Mouse (Mus musculus) embryonic facial prominence, embryonic 11.5 days (tissue): ENCODE results near the gene Zfp780b. TPM values are rescaled to one million over a fixed set of nuclear protein-coding genes. Genes with fewer than 3 reads are reported as not detected.
"Not testable (repeated sequence)": the region's sequence is repeated elsewhere in the genome, so short reads cannot be mapped to it uniquely, and the experiment has no call there.

Source experiments
- ATAC-seq: fragments of 200-750 bp; cut with Nextera tagmentation; replicated peaks from 2 replicates; pipeline ENCODE4 v1.8.0; 2017; ENCODE audit warnings: low read depth; ENCODE audit not compliant: insufficient number of reproducible peaks, low FRiP score, low TSS enrichment
- DNase-seq: peaks from one replicate; pipeline ENCODE4 v3.0.0-alpha.2; 2015; ENCODE audit warnings: low spot score
- H3K27ac ChIP-seq: fragments of 300-500 bp; sonication (generic); replicated peaks from 2 replicates; pipeline ENCODE4 v1.5.1; 2014; ENCODE audit warnings: mild to moderate bottlenecking, low read depth, low read length, control low read depth
- H3K27me3 ChIP-seq: fragments of 300-500 bp; sonication (generic); 2 replicates; pipeline ENCODE4 v1.6.1; 2014; ENCODE audit warnings: mild to moderate bottlenecking, low read length, moderate library complexity, mixed read lengths; ENCODE audit not compliant: control insufficient read depth, insufficient read depth
- H3K36me3 ChIP-seq: fragments of 300-500 bp; sonication (generic); replicated peaks from 2 replicates; pipeline ENCODE4 v1.6.1; 2014; ENCODE audit warnings: low read depth, mild to moderate bottlenecking, low read length, moderate library complexity, mixed read lengths; ENCODE audit not compliant: control insufficient read depth, insufficient read depth
- H3K4me1 ChIP-seq: fragments of 300-500 bp; sonication (generic); 2 replicates; pipeline ENCODE4 v1.6.1; 2014; ENCODE audit warnings: low read length, mixed read lengths; ENCODE audit not compliant: control insufficient read depth, insufficient read depth
- H3K4me2 ChIP-seq: fragments of 300-500 bp; sonication (generic); 2 replicates; pipeline ENCODE4 v1.6.1; 2014; ENCODE audit warnings: low read depth, mild to moderate bottlenecking, control low read depth, low read length, moderate library complexity
- H3K4me3 ChIP-seq: fragments of 300-500 bp; sonication (generic); 2 replicates; pipeline ENCODE4 v1.5.1; 2014; ENCODE audit warnings: low read depth, low read length, control low read depth
- H3K9ac ChIP-seq: fragments of 300-500 bp; sonication (generic); replicated peaks from 2 replicates; pipeline ENCODE4 v1.6.1; 2014; ENCODE audit warnings: mild to moderate bottlenecking, control low read depth, low read length
- H3K9me3 ChIP-seq: fragments of 300-500 bp; sonication (generic); replicated peaks from 2 replicates; pipeline ENCODE4 v1.6.1; 2016; ENCODE audit warnings: mild to moderate bottlenecking, low read length, inconsistent platforms, mixed read lengths; ENCODE audit not compliant: control insufficient read depth
- WGBS: fragments of 180-500 bp; shearing (Covaris S2); extraction: QIAGEN DNeasy Blood & Tissue Kit; methylation state at CpG from one replicate; pipeline ENCODE4 v1.1.7; 2014; 5-methylcytosine and 5-hydroxymethylcytosine counted together
- polyA plus RNA-seq: library from polyadenylated mRNA; unstranded; fragments of >200 nt; fragmentation: Nextera tagmentation; extraction: Ambion mirVana; gene quantifications from 2 replicates; pipeline ENCODE4 v1.2.1, GENCODE M21; 2014

Zfp780b gene
- 17.2 and 18.6 TPM in 2 replicates for polyA plus RNA-seq

DNA sequence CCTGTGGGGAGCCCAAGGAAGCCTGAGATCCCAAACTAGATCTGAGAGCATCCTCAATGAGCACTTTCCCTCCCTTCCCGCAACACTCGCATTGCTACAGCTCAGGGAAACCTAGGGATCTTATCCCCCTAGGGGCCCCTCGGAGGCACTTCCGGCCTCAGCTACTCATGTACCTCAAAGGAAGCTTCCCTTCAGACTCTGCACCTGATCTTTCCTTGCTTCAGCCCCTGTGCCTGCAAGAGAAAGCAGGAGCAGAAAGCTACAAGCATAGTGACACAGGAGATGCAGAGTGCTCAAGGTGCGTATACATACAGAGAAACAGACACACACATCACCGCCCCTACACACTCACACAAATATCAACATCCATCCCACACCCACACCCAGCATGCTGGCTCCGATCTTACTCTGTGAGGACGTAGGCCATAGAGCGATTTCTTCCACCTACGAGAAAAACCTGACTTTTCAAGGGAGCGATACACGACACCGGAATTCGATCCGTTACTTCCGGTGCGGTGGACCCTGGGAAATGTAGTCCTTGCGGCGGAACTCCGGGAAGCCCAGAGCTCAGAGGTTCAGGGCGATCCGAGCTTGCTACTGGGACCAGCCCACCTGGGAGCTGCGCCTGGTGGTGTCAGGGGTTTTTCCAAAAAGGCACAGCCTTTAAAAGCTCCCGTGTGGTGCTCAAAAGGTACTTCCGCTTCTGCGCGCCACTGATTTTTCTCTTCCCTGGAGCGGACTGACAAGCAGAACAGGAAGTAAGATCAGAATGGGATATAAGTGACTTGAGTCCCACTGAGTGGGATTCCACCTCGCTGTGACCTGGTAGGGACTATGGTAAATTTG is at the start of gene Zfp780b:
Zfp780b (minus strand) TSS at position 489 of the 846 bp plus-strand sequence.
- Histone ChIP-seq H3K4me3 (peak within 1 kb of the TSS; percentile 74), H3K9me3 (peaks cover under 1% of the 10 kb centered on the region), H3K27me3 (no peaks in the 10 kb centered on the region), H3K27ac (peak within 1 kb of the TSS; percentile 31), H3K9ac (peak within 1 kb of the TSS; percentile 79), H3K4me2 (peak within 1 kb of the TSS; percentile 83), H3K4me1 (no peaks in the 10 kb centered on the region), H3K36me3 (no peaks in the 10 kb centered on the region)
- ATAC-seq (peak; percentile 79), DNase-seq (peak; percentile 90)
- 1% methylated on average over 29 of the region's 29 CpGs for WGBS

DNA sequence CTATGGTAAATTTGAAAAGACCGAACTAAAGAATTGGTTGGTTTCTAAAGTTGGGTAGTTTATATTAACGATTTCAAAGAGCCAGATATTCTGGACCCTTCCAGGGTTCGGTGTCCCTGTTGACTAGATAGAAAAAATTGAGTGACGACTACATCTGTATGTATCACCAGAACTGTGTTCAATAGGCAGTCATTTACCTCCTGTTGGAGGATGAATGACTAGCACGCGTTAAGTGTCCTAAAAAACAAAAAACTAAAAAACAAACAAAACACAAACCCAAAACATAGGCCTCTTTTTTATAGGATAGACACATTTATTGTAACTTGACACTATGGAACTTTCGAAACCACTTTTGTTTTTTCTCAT is 35.5 kb upstream of the Zfp780b start:
- Histone ChIP-seq H3K9me3 (no peaks in the 10 kb centered on the region), H3K4me1 (no peaks in the 10 kb centered on the region), H3K27me3 (no peaks in the 10 kb centered on the region), H3K27ac (no peak overlapping the region), H3K4me2 (peak overlapping the region; percentile 83), H3K4me3 (peak overlapping the region; percentile 65), H3K9ac (peak overlapping the region; percentile 83), H3K36me3 (no peaks in the 10 kb centered on the region)
- 20% methylated on average over 7 of the region's 7 CpGs for WGBS
- DNase-seq (peak; percentile 4), ATAC-seq (peak; percentile 52; the same call in 1 of the 2 replicates)

DNA sequence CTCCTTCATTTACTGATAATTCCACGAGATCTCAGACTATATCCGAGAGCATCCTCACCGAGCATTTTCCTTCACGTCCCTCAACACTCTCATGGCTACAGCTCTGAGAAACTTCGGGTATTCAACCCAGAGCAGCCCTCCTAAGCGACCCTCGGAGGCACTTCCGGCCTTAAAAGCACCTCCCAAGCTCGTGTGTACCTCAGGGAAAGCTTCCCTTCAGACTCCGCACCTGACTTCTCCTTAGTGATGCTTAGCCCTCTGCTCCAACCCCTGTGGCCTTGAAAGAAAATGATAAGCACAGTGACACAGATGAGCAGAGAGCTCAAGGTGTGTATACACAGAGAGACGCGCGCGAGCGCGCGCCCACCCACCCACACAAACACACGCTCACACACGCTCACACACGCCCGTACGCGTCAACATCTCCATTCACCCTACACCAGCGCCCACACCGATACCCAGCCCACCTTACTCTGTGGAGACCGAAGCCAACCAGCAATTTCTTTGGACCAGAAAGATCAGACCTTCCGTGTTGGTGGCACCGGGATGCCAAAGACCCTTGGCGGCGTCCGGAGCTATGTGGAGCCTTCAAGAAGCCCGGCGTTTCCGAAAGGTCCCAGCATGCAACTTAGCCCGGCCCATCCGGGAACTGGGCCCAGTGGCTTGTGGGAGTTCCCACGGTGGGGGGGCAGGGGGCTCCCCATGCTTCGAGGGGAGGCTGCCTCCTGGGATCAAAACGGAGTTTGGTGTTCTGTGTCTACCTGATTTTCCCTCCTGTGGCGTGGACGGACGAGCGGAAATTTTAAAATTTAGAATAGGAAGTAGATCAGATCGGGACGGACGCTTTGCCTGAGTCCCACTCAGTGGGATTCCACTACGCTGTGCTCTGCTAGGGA is 34.8 kb upstream of the Zfp780b start, which contains the start of gene Zfp850:
Zfp850 (minus strand) TSS at position 567 of the 896 bp plus-strand sequence.
- no peak within 1 kb of the TSS for H3K27ac ChIP-seq
- H3K4me3 ChIP-seq: peak within 1 kb of the TSS; percentile 65
- peak within 1 kb of the TSS; percentile 83 for H3K4me2 ChIP-seq
- no peaks in the 10 kb centered on the region for H3K4me1 ChIP-seq
- DNase-seq (peak; percentile 91), ATAC-seq (peak; percentile 89)
- H3K27me3 ChIP-seq: no peaks in the 10 kb centered on the region
- under 1% methylated on average over 47 of the region's 47 CpGs for WGBS
- no peaks in the 10 kb centered on the region for H3K36me3 ChIP-seq
- no peaks in the 10 kb centered on the region for H3K9me3 ChIP-seq
- peak within 1 kb of the TSS; percentile 83 for H3K9ac ChIP-seq

DNA sequence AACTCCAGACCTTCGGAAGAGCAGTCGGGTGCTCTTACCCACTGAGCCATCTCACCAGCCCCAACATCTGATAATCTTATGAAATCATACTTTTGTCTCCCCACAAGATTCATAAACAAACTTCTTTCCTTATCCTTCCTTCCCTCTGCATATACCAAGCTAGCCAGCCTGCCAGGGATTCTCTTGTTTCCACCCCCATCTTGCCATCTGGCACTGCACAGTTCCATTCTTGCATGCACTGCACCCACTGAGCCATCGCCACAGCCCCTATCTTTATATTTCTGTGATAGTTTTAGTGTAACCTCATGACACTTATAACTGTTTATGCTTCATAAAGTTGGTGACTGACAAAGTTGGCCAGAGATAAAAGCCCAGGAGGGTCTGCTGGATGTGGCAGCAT is 31.3 kb upstream of the Zfp780b start:
- ATAC-seq (no peak), DNase-seq (no peak)
- Histone ChIP-seq H3K4me3 (no peak overlapping the region), H3K27ac (no peak overlapping the region), H3K4me1 (no peaks in the 10 kb centered on the region), H3K36me3 (no peaks in the 10 kb centered on the region), H3K27me3 (no peaks in the 10 kb centered on the region), H3K9ac (no peak overlapping the region), H3K4me2 (no peak overlapping the region), H3K9me3 (no peaks in the 10 kb centered on the region)
- WGBS: 96% methylated on average over 3 of the region's 3 CpGs

DNA sequence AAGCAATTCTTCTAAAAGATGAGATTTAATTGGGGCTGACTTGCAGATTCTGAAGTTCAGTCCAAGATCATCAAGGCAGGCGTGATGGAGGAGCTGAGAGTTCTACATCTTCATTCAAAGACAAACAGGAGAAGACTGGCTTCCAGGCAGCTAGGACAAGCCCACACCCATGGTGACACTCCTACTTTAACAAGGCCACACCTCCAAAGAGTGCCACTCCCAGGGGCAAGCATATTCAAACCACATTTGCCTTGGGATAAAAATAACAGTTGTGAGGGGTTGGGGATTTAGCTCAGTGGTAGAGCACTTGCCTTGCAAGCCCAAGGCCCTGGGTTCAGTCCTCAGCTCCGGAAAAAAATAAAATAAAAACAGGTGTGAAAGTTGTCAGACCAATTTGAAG is 3.2 kb upstream of the Zfp780b start:
- DNase-seq (no peak), ATAC-seq (no peak)
- Histone ChIP-seq H3K27me3 (no peaks in the 10 kb centered on the region), H3K4me1 (no peaks in the 10 kb centered on the region), H3K9me3 (peaks cover 6% of the 10 kb centered on the region), H3K27ac (no peak overlapping the region), H3K4me2 (no peak overlapping the region), H3K4me3 (no peak overlapping the region), H3K9ac (no peak overlapping the region), H3K36me3 (no peaks in the 10 kb centered on the region)
- 69% methylated on average over 2 of the region's 2 CpGs for WGBS

DNA sequence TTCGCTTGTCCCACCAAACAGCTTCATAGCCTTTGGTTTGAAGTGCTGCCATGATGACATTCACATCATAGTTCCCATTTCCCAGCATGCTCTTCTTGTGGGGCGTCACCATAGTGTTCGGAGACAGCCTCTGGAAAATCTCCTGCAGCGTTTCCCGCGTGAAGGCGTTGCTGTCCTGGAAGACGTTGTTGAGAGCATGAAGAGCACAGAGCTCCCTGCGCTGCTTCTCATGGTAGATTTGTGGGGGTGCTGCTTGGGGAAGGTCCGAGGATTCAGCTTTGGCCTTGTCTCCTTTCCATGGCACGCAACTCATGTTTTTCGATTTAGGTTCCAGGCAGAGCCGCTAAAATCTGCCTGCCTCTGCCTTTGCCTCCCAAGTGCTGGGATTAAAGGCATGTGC is 29.5 kb downstream of the Zfp780b start:
- not testable (repeated sequence) for H3K4me2 ChIP-seq, H3K27me3 ChIP-seq, H3K4me3 ChIP-seq, ATAC-seq, H3K9ac ChIP-seq, H3K4me1 ChIP-seq, H3K9me3 ChIP-seq, H3K27ac ChIP-seq, H3K36me3 ChIP-seq, DNase-seq
- WGBS: 88% methylated on average over 13 of the region's 13 CpGs

DNA sequence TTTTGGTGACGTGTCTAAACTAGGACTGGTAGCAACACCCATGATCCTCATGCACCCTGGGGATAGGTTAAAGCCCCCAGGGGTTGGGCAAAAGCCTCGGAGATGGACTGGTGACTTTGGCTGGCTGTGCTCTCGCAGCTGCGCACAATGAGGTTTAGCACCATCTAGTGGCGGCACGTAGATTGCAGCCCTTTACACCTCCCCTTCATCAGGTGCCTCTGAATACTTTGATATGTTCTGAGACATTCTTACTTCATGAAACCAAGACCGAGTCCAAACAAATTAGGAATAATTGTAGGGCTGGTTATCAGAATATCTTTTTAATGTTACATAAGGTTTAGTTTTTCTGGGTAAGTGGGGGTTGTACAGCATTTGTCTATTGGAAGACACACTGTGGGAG is 37.1 kb downstream of the Zfp780b start:
- not testable (repeated sequence) for H3K4me2 ChIP-seq, H3K9me3 ChIP-seq, H3K4me1 ChIP-seq, H3K4me3 ChIP-seq, H3K27ac ChIP-seq, H3K9ac ChIP-seq, DNase-seq, H3K27me3 ChIP-seq, H3K36me3 ChIP-seq, ATAC-seq
- 39% methylated on average over 5 of the region's 7 CpGs for WGBS
